In the genomic region with DNA sequence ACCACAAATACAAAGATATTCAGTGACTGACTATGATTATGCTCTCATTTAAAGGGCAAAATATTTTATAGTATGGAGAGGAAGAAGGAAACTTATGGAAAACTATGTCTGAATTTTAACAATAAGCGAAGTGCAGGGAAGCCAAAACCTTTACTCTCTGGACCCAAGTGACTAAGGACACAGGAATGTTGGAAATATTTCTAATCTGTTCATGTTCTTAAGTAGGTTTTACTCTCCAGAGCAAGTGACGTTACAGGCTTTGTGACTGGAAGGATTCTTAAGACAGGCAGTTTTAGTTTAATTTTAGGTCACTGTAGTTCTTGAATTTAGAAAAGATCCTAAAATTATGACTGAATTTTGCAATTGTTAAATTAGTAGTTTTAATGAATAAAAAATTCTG, we compare ENCODE assay signal across 17 mouse cellular contexts. TPM values are rescaled to one million over a fixed set of nuclear protein-coding genes. Genes with fewer than 3 reads are reported as not detected.
DNase-seq lines count a peak whose midpoint lies in the region; ATAC-seq and TF ChIP-seq lines count a peak whose summit lies in the region.
"Had no signal": no experiment of that assay in that cellular context is flagged by ENCODE, and none has a peak within 500 bp of the region (broad histone marks: within the 10 kb centered on the region; RNA-seq: fewer than 3 reads in every experiment).

No protein-coding gene starts in this region.

- intact Hi-C loops in heart, postnatal 36 days (cut with DNase I): no loop called here

- H3K9me3 ChIP-seq in heart, embryonic 12.5 days (replicated peaks): no peaks in the 10 kb centered on the region
- H3K9me3 ChIP-seq in forebrain, embryonic 11.5 days (ENCODE audit: control insufficient read depth, low read length): no peaks in the 10 kb centered on the region
- no peaks in the 10 kb centered on the region for H3K9me3 ChIP-seq in hindbrain, postnatal 0 days (ENCODE audit: low read length)
- H3K9me3 ChIP-seq: embryonic facial prominence, embryonic 15.5 days; intestine, embryonic 15.5 days; liver, embryonic 15.5 days; megakaryocyte, embryonic 14.5 days had no signal

- no peak overlapping the region for H3K27ac ChIP-seq in heart, embryonic 12.5 days (ENCODE audit: poor library complexity, severe bottlenecking)
- H3K27ac ChIP-seq in forebrain, embryonic 11.5 days (ENCODE audit: low read depth, low read length): peak overlapping the region; percentile 94
- H3K27ac ChIP-seq in hindbrain, postnatal 0 days: no peak overlapping the region
- H3K27ac ChIP-seq: intestine, embryonic 15.5 days; liver, embryonic 15.5 days had no signal

- TF ChIP-seq CTCF in hindbrain, postnatal 0 days (IDR thresholded peaks at IDR 0.05; ENCODE audit: low read depth): no peak

- H3K27me3 ChIP-seq in heart, embryonic 12.5 days (replicated peaks): peaks cover 33% of the 10 kb centered on the region
- peaks cover 2% of the 10 kb centered on the region; the same call in 1 of the 2 replicates for H3K27me3 ChIP-seq in forebrain, embryonic 11.5 days (ENCODE audit: control insufficient read depth, insufficient read depth, low read length)
- H3K27me3 ChIP-seq in hindbrain, postnatal 0 days (ENCODE audit: insufficient read depth, low read length): peaks cover 54% of the 10 kb centered on the region

- H3K9ac ChIP-seq in heart, embryonic 12.5 days: no peak overlapping the region
- H3K9ac ChIP-seq in forebrain, embryonic 11.5 days (ENCODE audit: low read length): peak overlapping the region; percentile 85
- no peak overlapping the region for H3K9ac ChIP-seq in hindbrain, postnatal 0 days (replicated peaks; ENCODE audit: low read length)
- H3K9ac ChIP-seq: embryonic facial prominence, embryonic 15.5 days; intestine, embryonic 15.5 days; liver, embryonic 15.5 days had no signal

- DNase-seq in heart, postnatal 36 days: no peak
- DNase-seq in Muller cell, postnatal 12 days (ENCODE audit: inconsistent ontology term): peak; percentile 55
- no peak for DNase-seq in forebrain, embryonic 11.5 days (ENCODE audit: low spot score)
- no peak for DNase-seq in hindbrain, postnatal 0 days (ENCODE audit: low spot score)
- DNase-seq in adrenal gland, postnatal 36 days: no peak
- DNase-seq in neural tube, embryonic 10.5 days (ENCODE audit: extremely low spot score, low spot score): no peak
- DNase-seq: right cerebral cortex, postnatal 25 days; thymus, postnatal 25 days had no signal

- 17% methylated on average over 2 of the region's 2 CpGs for WGBS in heart, embryonic 12.5 days
- 4% methylated on average over 2 of the region's 2 CpGs for WGBS in forebrain, embryonic 11.5 days
- 56% methylated on average over 2 of the region's 2 CpGs for WGBS in hindbrain, postnatal 0 days

- peaks cover 29% of the 10 kb centered on the region for H3K4me1 ChIP-seq in heart, embryonic 12.5 days (replicated peaks)
- H3K4me1 ChIP-seq in forebrain, embryonic 11.5 days (replicated peaks; ENCODE audit: control insufficient read depth, insufficient read depth, low read length): peaks cover 20% of the 10 kb centered on the region; the same call in 1 of the 2 replicates
- H3K4me1 ChIP-seq in hindbrain, postnatal 0 days (ENCODE audit: insufficient read depth, low read length): no peaks in the 10 kb centered on the region
- H3K4me1 ChIP-seq: liver, embryonic 15.5 days had no signal

- H3K4me2 ChIP-seq in heart, embryonic 12.5 days: 0 out of 2 replicates have a peak overlapping the region, but pooled peaks have one; percentile 69
- peak overlapping the region; percentile 88 for H3K4me2 ChIP-seq in forebrain, embryonic 11.5 days (ENCODE audit: low read depth, low read length, severe bottlenecking)
- H3K4me2 ChIP-seq in hindbrain, postnatal 0 days (ENCODE audit: low read depth, low read length): peak overlapping the region; percentile 32; the same call in 1 of the 2 replicates
- H3K4me2 ChIP-seq: intestine, embryonic 15.5 days; liver, embryonic 15.5 days had no signal

- no peak overlapping the region; the same call in 1 of the 2 replicates for H3K4me3 ChIP-seq in heart, embryonic 12.5 days
- peak overlapping the region; percentile 89 for H3K4me3 ChIP-seq in forebrain, embryonic 11.5 days (ENCODE audit: low read depth, low read length)
- H3K4me3 ChIP-seq in hindbrain, postnatal 0 days (ENCODE audit: low read length): no peak overlapping the region
- H3K4me3 ChIP-seq: intestine, embryonic 15.5 days; liver, embryonic 15.5 days; megakaryocyte, embryonic 14.5 days had no signal

- ATAC-seq in heart, embryonic 12.5 days (ENCODE audit: insufficient number of reproducible peaks, low FRiP score): no peak
- ATAC-seq in forebrain, embryonic 11.5 days (replicated peaks; ENCODE audit: low FRiP score): no peak
- ATAC-seq in hindbrain, postnatal 0 days: no peak
- ATAC-seq in CD4-positive, CD25-positive, alpha-beta regulatory T cell, adult 4 months: no peak
- ATAC-seq: intestine, embryonic 15.5 days had no signal

- H3K36me3 ChIP-seq in heart, embryonic 12.5 days: no peaks in the 10 kb centered on the region
- no peaks in the 10 kb centered on the region for H3K36me3 ChIP-seq in forebrain, embryonic 11.5 days (ENCODE audit: control insufficient read depth, insufficient read depth, low read length)
- H3K36me3 ChIP-seq in hindbrain, postnatal 0 days (ENCODE audit: insufficient read depth, low read length): no peaks in the 10 kb centered on the region
- H3K36me3 ChIP-seq: embryonic facial prominence, embryonic 15.5 days; intestine, embryonic 15.5 days; liver, embryonic 15.5 days had no signal

RNA-seq across cellular contexts. Expression of gene Otx1, which starts 6.1 kb away (rescaled TPM):
- polyA plus RNA-seq in heart, embryonic 12.5 days (2016; fragmentation: Nextera tagmentation; extraction: Ambion mirVana): 0.28 and 0.45 TPM in 2 replicates
- total RNA-seq in heart, postnatal 36 days (2021): not detected
- 45.6 and 46.4 TPM in 2 replicates for polyA plus RNA-seq in forebrain, embryonic 11.5 days (2014; fragmentation: Nextera tagmentation; extraction: Ambion mirVana)
- total RNA-seq in hindbrain, postnatal 0 days (2014; rRNA removed): 0.36 and 1.2 TPM in 2 replicates
- polyA plus RNA-seq in hindbrain, postnatal 0 days (2015; fragmentation: Nextera tagmentation; extraction: Ambion mirVana): 0.74 and 0.86 TPM in 2 replicates
- not detected for total RNA-seq in adrenal gland, postnatal 36 days (2021)
- not detected for polyA plus RNA-seq in CD4-positive, CD25-positive, alpha-beta regulatory T cell, adult 4 months (2017; shearing (Covaris generic))
- total RNA-seq: adrenal gland, adult 18-20 months; granulocyte monocyte progenitor cell, adult 5-6 weeks; neutrophil, adult 5-6 weeks had no signal
- polyA plus RNA-seq: intestine, embryonic 15.5 days; liver, embryonic 15.5 days had no signal

Comparison
In these comparisons a context has a peak if more than half of its experiments do, and no peak if none do; other contexts are left out.
1. H3K4me2 ChIP-seq: peak in every context shown above with its lines; median percentile 88 in forebrain, embryonic 11.5 days; 69 in heart, embryonic 12.5 days; 32 in hindbrain, postnatal 0 days.
2. RNA of gene Otx1, which starts 6.1 kb away (polyA plus RNA-seq): 45.6 to 46.4 TPM in forebrain, embryonic 11.5 days; 0.74 to 0.86 TPM in hindbrain, postnatal 0 days, 0.28 to 0.45 TPM in heart, embryonic 12.5 days and not detected in CD4-positive, CD25-positive, alpha-beta regulatory T cell, adult 4 months; every median in the first group is over 10 times any median in the second.